Mouse (Mus musculus) spleen, adult 2 months (tissue): ENCODE measurements around the gene G3bp1.

Experiments
- CTCF ChIP-seq: fragments of 200-500 bp; IDR thresholded peaks from 2 replicates; pipeline ENCODE4 v1.5.1; 2011; ENCODE audit warnings: mild to moderate bottlenecking, inconsistent platforms; ENCODE audit not compliant: insufficient read depth, insufficient read length, insufficient replicate concordance; ENCODE audit errors: extremely low read depth
- POLR2A ChIP-seq: fragments of 200-500 bp; IDR thresholded peaks from 2 replicates; pipeline ENCODE4 v1.6.1; 2011; ENCODE audit warnings: low read depth, low read length, inconsistent platforms

GRCm38 (mm10) chr11:55468611-55469047, 856 bp upstream of the G3bp1 start:
- TF ChIP-seq CTCF: no peak
- no peak for TF ChIP-seq POLR2A
